Mouse (Mus musculus) liver, embryonic 14.5 days (tissue): ENCODE data around the gene Dtx2. TPM values are rescaled to one million over a fixed set of nuclear protein-coding genes. Genes with fewer than 3 reads are reported as not detected.
A peak's percentile ranks its signal among the peaks of the same experiment; 100 is the strongest.
"Not testable (repeated sequence)": the region's sequence is repeated elsewhere in the genome, so short reads cannot be mapped to it uniquely, and the experiment has no call there.

Experiments
- ATAC-seq: fragments of 200-750 bp; cut with Nextera tagmentation; 2 replicates; pipeline ENCODE4 v1.8.0; 2017; ENCODE audit warnings: moderate number of reproducible peaks, mild to moderate bottlenecking, moderate library complexity; ENCODE audit not compliant: insufficient read depth
- DNase-seq, 3 experiments: peaks; one replicate each; pipeline ENCODE4 v3.0.0-alpha.2; 2012 to 2013; ENCODE audit warnings: low read depth in 3 of 3, low spot score in 3 of 3
- H3K27ac ChIP-seq: fragments of 300-500 bp; sonication (generic); 2 replicates; pipeline ENCODE4 v1.5.1; 2014; ENCODE audit warnings: moderate library complexity, mild to moderate bottlenecking, control low read depth, inconsistent platforms
- H3K27me3 ChIP-seq: fragments of 300-500 bp; sonication (generic); 2 replicates; pipeline ENCODE4 v1.6.1; 2014; ENCODE audit warnings: mild to moderate bottlenecking, low read length, moderate library complexity; ENCODE audit not compliant: control insufficient read depth, insufficient read depth
- H3K36me3 ChIP-seq: fragments of 300-500 bp; sonication (generic); replicated peaks from 2 replicates; pipeline ENCODE4 v1.6.1; 2014; ENCODE audit warnings: low read depth; ENCODE audit not compliant: control insufficient read depth, insufficient read depth
- H3K4me1 ChIP-seq, 2 experiments: fragments of 200-500 bp in 1 of 2; fragments of 300-500 bp in 1 of 2; sonication (generic) in 1 of 2; replicated peaks; 2 replicates each; pipeline ENCODE4 v1.6.1; 2012 to 2014; ENCODE audit warnings: antibody characterized with exemption in 1 of 2, inconsistent platforms in 1 of 2, low read length in 1 of 2; ENCODE audit not compliant: control insufficient read depth in 2 of 2, insufficient read depth in 2 of 2
- H3K4me2 ChIP-seq: fragments of 300-500 bp; sonication (generic); 2 replicates; pipeline ENCODE4 v1.6.1; 2014; ENCODE audit warnings: low read depth, mild to moderate bottlenecking, control low read depth, moderate library complexity
- H3K4me3 ChIP-seq, 2 experiments: fragments of 200-500 bp in 1 of 2; fragments of 300-500 bp in 1 of 2; sonication (generic) in 1 of 2; 2 replicates each; pipeline ENCODE4 v1.5.1; 2012 to 2014; ENCODE audit warnings: low read depth in 2 of 2, low read length in 2 of 2, mild to moderate bottlenecking in 2 of 2, control low read depth in 1 of 2, inconsistent platforms in 1 of 2, moderate library complexity in 1 of 2; ENCODE audit not compliant: insufficient read depth in 1 of 2
- H3K9ac ChIP-seq: fragments of 300-500 bp; sonication (generic); replicated peaks from 2 replicates; pipeline ENCODE4 v1.6.1; 2014; ENCODE audit warnings: mild to moderate bottlenecking, control low read depth, moderate library complexity
- H3K9me3 ChIP-seq: fragments of 300-500 bp; sonication (generic); 2 replicates; pipeline ENCODE4 v1.6.1; 2016; ENCODE audit warnings: low read length, mixed read lengths; ENCODE audit not compliant: control insufficient read depth
- CTCF ChIP-seq: IDR thresholded peaks from 2 replicates; pipeline ENCODE4 v1.5.1; 2016; ENCODE audit warnings: antibody characterized with exemption, low read depth, control low read depth
- EP300 ChIP-seq: IDR thresholded peaks from 2 replicates; pipeline ENCODE4 v1.6.1; 2016; ENCODE audit warnings: antibody characterized with exemption, low read depth
- WGBS: fragments of 180-500 bp; shearing (Covaris S2); extraction: QIAGEN DNeasy Blood & Tissue Kit; methylation state at CpG from one replicate; pipeline ENCODE4 v1.1.7; 2014; ENCODE audit not compliant: insufficient replicate concordance; 5-methylcytosine and 5-hydroxymethylcytosine counted together
- polyA plus RNA-seq, 2 experiments: library from polyadenylated mRNA; depleted of rRNA in 1 of 2; stranded (reverse) in 1 of 2; unstranded in 1 of 2; fragments of >200 nt; fragmentation: Nextera tagmentation in 1 of 2; extraction: Ambion mirVana in 1 of 2; gene quantifications; 2 replicates each; pipeline versions ENCODE4 v1.2.1 to v1.2.3; 2012 to 2014

The Dtx2 gene
- polyA plus RNA-seq, 2 experiments = 3.4 to 5.1 TPM

DNA sequence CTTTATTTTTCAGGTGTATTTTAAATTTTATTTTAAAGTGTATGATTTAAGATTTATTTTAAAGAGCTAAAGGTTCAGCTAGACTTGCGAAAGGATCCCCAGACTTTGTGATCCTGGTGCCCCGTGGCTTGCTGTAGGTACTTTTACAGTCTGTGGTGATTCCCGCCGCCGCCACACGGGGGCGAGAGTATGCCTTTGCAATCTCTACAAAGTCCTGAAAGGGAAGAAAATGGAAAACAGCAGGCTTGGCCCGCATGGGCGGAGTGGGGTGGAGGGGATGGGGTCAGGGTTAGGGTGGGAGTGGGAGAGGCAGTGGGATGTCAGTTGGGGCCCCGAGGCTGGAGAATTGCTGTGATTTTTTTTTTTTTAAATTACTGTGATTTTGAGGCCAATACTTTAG lies 51.4 kb downstream of the Dtx2 start:
- TF ChIP-seq EP300 (no peak), CTCF (peak; percentile 89)
- Histone ChIP-seq H3K9ac (no peak overlapping the region), H3K4me1 (no peaks in the 10 kb centered on the region), H3K27ac (no peak overlapping the region), H3K4me2 (no peak overlapping the region), H3K36me3 (no peaks in the 10 kb centered on the region), H3K9me3 (no peaks in the 10 kb centered on the region), H3K27me3 (no peaks in the 10 kb centered on the region), H3K4me3 (no peak overlapping the region)
- no peak for ATAC-seq
- 4% methylated on average over 10 of the region's 10 CpGs for WGBS
- DNase-seq = peak; percentile 34 to 44 (median 36)

DNA sequence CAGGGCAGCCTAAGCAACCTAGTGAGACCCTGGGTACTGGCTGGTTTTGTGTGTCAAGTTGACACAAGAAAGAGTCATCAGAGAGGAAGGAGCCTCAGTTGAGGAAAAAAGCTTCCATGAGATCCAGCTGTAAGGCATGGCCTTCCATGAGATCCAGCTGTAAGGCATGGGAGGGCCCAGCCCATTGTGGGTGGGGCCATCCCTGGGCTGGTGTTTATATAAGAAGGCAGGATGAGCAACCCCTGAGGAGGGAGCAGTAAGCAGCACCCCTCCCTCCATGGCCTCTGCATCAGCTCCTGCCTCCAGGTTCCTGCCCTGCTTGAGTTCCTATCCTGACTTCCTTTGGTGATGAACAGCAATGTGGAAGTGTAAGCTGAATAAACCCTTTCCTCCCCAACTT lies 53.9 kb downstream of the Dtx2 start:
- H3K9me3 ChIP-seq, H3K9ac ChIP-seq, DNase-seq, H3K36me3 ChIP-seq, H3K27me3 ChIP-seq, H3K4me1 ChIP-seq, H3K4me3 ChIP-seq, H3K27ac ChIP-seq, ATAC-seq, H3K4me2 ChIP-seq: not testable (repeated sequence)

DNA sequence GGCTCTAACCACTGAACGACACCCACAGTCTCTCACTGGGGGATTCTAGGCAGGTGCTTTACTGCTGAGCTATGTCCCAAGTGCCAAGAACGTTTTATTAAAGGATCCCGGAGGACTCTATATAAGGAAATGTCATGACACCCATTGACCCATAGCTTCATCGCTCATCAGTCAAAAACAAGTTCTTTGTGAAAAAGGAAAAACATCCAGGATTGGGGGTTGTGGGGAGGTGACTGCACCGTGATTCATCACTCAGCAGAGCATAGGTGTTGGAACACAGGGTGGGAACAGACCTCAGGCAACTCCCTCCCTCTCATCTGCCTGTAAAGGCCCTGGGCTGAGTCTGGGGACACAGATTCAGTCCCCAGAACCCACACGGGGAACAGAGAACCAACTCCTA lies 55.3 kb downstream of the Dtx2 start:
- no peak overlapping the region for H3K9ac ChIP-seq
- H3K9me3 ChIP-seq = no peaks in the 10 kb centered on the region
- TF ChIP-seq EP300 (no peak), CTCF (no peak)
- ATAC-seq (no peak), DNase-seq (no peak)
- no peak overlapping the region for H3K4me2 ChIP-seq
- no peaks in the 10 kb centered on the region for H3K27me3 ChIP-seq
- no peaks in the 10 kb centered on the region for H3K4me1 ChIP-seq
- H3K36me3 ChIP-seq = no peaks in the 10 kb centered on the region
- no peak overlapping the region for H3K4me3 ChIP-seq
- WGBS = 57% methylated on average over 6 of the region's 6 CpGs
- no peak overlapping the region for H3K27ac ChIP-seq

DNA sequence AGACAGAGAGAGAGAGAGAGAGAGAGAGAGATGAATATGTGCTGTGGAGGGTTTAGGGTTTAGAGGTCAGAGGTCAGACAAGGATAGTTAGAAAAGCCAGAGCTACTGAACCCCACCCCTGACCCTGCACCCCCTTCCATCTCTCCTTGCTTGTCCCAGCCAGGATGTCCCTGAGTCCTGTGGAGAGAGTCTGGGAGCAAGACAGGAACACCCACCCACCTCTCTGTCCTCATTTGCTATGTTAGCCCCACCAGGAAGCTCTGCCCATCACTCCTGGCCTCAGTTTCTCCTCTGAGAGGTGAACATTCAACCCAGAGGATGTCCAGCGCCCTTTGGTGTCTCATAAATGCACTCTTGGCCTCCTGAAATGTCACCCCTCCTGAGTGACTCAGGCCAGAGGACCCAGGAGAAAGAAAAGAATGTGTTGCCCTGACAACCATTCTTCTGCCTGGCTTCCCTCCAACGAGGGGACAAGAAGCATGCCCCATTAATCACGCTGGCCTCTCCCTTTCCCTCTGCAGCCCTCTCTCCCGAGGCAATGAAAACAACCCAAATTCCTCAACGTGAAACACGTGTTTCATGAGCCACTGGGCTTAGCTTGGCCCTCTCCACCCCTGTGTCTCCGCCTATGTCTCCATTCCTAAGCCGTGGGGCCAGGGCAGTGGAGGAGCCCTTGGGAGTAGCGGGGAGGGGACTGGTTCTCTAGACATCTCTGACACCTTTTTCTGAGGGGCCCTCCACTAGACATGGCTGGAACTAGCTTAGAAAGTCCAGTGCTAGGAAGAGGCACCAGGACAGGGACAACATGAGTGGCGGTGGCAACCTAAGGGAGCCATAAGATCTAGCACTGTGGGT lies 56.9 kb downstream of the Dtx2 start:
- Histone ChIP-seq H3K27ac (no peak overlapping the region), H3K27me3 (no peaks in the 10 kb centered on the region), H3K4me3 (no peak overlapping the region), H3K4me1 (no peaks in the 10 kb centered on the region), H3K9me3 (no peaks in the 10 kb centered on the region), H3K4me2 (no peak overlapping the region), H3K9ac (no peak overlapping the region), H3K36me3 (no peaks in the 10 kb centered on the region)
- no peak for DNase-seq
- TF ChIP-seq EP300 = no peak
- no peak for TF ChIP-seq CTCF
- no peak for ATAC-seq
- 26% methylated on average over 10 of the region's 10 CpGs for WGBS

GRCm38 (mm10) chr5:136052861-136053655 lies 58.5 kb downstream of the Dtx2 start:
- WGBS = 55% methylated on average over 8 of the region's 8 CpGs
- Histone ChIP-seq H3K9me3 (no peaks in the 10 kb centered on the region), H3K9ac (no peak overlapping the region), H3K27ac (no peak overlapping the region), H3K36me3 (no peaks in the 10 kb centered on the region), H3K4me3 (no peak overlapping the region), H3K27me3 (no peaks in the 10 kb centered on the region), H3K4me1 (no peaks in the 10 kb centered on the region), H3K4me2 (no peak overlapping the region)
- DNase-seq = no peak
- TF ChIP-seq EP300 = no peak
- no peak for TF ChIP-seq CTCF
- no peak for ATAC-seq
